Mouse (Mus musculus) thymus, postnatal 10 days (tissue): ENCODE data around the gene Btbd1.

Experiments
- DNase-seq, 2 experiments: peaks; one replicate each; pipeline ENCODE4 v3.0.0; 2021; ENCODE audit warnings: low spot score in 2 of 2

Btbd1 gene

DNA sequence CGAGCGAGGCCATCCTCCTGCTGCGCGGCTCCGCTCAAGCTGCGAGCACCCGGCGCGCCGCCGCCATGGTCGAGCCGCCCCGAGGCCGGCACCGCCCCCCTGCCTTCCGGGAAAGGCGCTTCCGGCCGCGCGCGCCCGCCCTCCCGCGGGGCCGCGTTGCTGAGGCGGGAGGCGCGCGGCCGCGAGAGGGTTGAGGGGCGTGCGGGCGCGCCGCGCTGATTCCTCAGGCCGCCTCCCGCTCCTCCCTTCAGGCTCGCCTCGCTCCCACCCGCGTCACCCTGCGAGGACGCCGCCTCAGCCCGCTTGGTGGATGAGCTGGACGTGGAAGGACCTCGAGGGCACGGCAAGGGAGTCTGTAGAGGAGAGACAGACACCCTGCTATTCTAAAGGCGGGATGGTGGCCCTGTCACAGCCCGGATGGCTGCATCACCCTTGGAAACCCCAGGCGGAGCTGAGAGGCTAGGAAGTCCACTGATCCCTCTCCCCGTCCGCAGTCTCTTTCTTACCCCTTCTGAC, at the start of gene Btbd1:
Btbd1 (minus strand) TSS at position 53 of the 516 bp plus-strand sequence.
- DNase-seq, result peak; percentile 73 to 89

DNA sequence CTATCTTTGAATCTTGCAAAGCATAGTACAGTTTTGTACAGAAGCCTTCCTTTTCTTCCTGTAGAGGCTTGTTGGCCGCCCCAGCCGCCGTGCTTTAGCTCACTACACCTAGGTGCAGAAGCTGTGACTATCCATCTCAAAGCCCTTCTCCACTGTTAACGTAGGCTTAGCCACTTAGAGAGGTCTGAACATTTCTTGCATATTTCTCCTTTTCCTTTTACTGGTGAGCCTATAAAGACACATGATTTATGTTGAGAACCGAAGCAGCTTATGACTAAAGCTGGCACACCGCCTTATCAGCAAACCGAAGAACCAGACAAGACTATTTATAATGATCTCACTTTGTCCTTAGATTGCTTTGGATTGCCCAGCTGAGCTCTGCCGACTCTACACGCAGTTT, 46.1 kb upstream of the Btbd1 start:
- DNase-seq, result no peak

DNA sequence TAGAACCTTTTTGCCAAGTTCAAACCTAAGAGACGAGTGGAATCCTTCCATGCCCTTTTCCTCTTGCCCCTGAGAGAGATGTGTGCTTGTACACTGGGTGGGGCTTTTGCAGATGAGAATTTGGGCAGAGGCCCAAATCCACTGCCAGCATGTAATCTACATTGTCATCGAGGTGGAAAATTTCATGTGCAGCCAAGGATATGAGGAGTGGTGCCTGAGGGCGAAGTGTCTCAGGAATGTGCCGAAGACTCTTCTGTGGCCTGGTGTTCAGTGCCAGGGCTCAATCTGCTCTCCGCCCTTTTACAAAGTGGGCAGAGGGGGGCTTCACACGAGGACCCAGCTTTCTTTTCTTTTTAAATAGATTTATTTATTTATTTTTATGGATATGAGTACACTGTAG, 45.4 kb upstream of the Btbd1 start:
- no peak for DNase-seq

DNA sequence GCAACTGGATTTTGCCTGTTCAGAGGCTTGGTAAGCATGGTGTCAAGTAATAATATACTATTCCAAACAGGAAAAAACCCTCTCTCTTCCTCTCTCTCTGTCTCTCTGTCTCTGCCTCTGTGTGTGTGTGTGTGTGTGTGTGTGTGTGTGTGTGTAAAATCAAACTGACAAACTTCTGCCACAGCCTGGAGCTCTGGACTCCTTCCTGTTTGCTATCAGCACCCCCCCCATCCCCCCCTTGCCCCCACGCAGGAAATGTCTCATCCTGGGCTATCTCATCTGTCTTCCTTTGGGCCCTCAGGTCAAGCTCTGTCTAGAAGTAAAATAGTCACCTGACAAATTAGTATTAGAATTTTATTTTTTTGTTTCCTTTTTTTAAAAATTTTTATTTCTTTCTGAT, 44.6 kb upstream of the Btbd1 start:
- DNase-seq, result no peak

DNA sequence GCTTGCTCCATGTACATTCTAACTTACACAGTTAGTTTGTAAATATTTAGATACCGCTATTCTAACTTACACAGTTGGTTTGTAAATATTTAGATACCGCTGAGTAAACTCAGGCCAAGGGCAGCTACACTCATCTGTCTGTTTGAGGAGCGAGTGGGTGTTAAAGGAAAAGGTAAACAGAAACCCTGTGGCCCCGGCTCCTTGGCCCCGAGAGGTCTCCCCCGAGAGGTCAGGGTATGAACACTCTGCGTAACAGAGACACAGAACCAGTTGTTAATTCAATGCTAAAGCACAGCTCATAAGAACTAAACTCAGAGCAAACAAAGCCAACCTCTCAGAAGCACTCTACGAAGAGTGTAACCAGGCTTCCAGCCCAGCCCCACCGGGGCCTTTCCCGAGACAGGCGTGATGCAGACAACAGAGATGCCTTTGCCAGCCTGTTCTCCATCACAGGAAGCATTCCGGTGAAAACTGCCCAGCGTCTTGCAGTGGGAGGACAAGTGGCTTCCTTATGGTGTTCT, 43.3 kb upstream of the Btbd1 start:
- DNase-seq, result no peak

DNA sequence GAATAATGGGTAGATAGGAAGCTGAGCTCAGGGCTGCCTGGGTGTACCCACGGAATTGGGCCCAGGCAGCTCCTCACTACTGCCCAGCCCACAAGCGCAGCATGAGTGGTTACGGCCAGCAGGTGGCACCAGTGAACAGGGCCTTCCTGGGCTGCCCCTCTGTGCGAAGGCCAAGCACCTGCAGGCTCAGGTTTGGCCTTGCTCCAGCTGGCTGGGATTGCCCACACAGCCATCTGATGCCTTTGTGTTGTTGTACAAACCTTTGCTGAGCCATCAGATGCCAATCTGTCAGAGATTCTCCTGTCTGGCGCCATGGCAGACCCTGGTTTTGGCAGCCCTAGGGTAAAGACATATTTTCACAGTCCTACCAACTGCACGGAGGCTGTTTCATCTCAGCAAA, 38.9 kb upstream of the Btbd1 start:
- peak; percentile 61 to 77 for DNase-seq

DNA sequence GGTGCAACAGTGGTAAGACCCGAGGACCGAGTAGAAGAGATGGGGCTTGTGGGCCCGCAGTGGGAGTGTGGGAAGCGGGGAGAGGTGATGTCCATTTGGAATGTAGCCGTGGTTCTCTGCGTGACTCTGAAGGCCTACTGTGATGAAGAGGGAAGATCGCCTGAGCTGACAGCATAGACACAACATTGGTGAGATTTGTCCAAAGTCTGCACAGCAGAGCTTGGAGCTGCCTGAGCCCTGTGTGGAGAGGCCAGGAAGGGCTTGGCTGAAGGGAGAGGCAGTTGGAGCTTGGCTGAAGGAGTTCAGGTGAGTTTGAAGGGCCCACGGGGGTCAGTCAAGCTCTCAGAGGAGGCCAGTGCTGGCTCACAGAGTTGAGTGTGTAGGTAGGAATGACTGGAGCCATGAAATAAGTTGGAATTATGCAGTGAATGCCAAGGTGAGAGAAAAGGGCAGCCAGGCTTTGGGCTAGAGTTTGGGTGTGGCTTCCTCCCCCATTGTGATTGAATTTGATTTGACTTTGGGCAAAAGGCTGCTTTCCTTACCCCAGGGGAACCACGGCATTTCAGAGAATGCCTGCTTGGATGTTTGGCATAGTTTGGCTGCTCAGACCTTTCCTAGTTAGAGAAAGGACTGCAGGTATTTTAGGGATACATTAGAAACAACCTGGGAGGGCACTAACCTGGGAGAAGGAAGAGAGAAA, 38.1 kb upstream of the Btbd1 start:
- DNase-seq, result no peak

DNA sequence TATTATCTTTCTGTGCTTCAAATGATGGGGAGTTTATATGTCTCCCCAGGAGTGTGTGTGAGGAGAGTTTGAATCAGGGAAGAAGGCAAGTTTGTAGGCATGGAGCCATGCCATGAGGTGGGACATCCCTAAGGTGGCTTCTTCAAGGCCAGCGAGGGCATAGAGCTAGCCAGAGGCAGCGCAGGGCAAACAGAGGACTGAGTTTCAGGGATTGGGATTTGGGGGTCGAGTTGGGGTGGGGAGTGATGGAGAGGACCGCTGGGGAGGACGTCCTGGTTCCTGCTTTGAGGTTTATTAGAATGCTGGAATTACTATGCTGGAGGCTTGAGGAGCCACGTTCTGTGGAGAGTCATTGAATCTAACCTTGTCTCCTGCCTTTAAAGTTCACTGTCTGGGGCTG, 36.7 kb upstream of the Btbd1 start:
- DNase-seq, result no peak

DNA sequence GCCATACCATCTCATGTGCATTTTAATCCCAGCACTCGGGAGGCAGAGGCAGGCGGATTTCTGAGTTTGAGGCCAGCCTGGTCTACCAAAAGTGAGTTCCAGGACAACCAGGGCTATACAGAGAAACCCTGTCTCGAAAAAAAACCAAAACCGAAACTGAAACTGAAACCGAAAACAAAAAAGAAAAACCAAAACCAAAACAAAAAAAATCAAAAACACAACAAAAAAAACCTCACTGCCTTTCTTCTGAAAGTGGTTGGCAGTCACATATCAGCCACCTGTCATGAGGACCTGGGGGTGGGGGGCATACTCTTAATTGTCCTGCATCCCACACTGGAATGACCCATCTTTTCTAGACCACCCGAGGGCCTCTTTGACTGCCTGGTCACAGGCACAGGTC, 35.3 kb upstream of the Btbd1 start:
- no peak for DNase-seq

DNA sequence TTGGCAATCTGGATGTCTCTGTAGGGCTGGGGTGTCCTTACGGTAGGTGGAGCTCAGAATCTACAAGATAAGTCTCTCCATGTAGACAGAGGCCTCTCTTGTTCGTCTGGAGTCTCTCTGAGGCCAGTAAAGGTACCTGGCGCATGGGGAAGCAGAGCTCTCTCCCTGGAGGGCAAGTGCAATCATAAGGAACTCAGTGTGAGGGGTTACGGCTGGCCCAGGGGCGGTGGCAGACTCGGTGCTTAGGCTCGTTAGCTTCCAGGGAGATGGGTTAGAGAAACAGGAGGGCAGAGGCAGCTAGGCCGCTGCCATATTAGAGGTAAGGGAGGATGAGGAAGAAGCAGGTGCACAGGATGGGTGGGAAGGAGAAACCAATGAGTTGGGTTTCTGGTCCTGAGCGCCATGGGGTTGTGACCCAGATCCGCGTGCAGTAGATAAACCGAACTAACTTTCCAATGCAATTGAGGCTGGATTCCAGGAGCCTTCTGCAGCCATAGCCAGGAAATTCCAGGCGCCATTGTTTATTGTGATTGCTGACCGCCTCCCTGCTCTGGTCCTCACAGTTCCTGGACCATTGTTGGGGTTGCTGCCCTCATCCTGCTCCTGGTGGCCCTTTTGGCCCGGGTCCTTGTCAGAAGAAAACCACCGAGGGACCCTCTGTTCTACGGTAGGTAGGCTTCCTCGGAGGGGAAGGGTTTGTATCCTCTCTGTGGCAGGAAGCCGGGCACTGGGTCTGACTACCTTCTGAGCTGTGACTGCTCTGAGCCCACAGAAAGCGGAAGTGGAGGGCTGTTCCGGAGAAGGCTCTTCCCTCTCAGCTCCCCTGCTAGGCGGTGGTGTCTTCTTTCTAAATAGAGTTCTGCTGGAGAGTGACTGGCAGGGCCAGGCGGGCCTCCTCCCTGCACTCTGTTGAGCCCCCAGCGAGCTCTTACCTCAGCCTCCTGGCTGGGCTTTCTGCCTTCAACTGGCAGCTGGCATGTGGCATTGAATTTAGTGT, 33.7 kb upstream of the Btbd1 start:
- DNase-seq, result peak; percentile 84 to 86

DNA sequence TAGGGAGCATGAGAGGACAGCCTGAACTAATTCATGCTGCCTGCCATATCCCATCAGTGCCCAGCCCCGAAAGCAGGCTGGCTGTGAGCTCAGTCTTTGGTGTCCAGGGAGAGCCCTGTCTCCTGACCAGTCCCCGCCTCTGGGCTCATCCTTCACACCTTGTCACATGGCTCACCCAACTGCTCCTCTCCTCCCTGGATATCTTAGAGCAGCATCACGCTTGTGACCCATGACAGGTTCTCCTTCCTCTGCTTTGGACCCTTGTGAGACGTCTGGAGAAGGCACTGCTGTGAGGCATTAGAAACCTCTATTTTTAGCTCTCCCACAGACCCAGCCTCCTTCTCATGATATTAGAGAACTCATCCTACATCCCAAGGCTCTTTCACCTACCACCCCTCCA, 32.7 kb upstream of the Btbd1 start:
- no peak for DNase-seq

DNA sequence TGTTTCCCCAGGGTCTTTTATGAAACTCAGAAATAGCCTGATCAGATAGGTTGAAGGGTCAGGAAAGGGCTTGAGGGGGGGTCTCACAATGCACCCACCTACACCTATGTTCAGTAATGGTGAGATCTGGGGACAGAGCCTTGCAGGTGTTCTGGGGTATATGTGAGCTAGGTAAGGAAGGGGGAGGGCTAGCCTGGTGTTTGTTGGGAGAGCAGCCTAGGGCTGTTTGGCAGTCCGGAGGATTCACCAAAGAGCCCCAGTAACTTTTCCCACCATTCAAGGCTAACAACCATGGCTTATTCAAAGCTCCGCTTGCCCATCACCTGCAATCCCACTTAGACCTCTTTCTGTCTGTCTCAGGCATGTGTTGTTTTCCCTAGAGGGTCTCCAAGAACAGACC, 32.2 kb upstream of the Btbd1 start:
- no peak for DNase-seq

DNA sequence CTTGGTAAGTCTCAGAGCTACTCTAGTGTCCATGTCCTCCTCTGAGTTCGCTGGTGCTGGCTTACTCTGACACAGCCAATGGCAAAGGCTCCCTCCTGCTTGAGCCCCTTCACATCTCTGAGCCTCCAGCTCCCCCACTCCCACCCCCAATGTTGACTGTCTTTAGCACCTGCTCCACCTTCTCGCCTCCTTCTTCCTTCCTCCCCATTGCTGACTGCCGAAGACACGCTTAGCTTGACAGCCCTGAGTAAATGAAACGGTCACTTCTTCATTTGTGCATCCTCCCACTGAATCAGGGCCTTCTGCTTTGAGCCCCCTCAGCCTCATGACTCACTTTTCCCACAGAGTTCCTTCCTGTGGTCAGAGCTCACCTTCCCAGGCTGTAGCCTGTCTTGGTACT, 31.8 kb upstream of the Btbd1 start:
- DNase-seq, result peak; percentile 62 to 67

DNA sequence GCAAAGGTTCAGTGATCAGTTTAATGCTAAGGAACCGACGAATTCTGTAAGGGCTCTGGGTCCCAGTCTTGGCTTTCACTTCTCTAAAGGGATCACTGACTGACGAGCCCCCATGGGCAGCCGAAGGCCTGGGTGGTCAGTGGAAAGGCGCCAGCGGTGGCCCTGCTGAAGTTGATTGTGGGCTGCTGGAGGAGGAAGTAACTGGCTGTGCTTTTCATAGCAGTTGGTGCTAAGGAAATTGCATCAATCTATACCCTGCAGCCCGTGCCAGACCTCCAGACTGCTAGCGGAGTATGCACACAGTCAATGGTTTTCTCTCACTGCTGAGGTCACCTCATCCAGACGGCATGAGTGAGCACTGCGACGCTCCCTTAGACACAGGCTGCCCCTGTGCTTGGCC, 30.8 kb upstream of the Btbd1 start:
- peak in 1 of 2 experiments; percentile 34 for DNase-seq

DNA sequence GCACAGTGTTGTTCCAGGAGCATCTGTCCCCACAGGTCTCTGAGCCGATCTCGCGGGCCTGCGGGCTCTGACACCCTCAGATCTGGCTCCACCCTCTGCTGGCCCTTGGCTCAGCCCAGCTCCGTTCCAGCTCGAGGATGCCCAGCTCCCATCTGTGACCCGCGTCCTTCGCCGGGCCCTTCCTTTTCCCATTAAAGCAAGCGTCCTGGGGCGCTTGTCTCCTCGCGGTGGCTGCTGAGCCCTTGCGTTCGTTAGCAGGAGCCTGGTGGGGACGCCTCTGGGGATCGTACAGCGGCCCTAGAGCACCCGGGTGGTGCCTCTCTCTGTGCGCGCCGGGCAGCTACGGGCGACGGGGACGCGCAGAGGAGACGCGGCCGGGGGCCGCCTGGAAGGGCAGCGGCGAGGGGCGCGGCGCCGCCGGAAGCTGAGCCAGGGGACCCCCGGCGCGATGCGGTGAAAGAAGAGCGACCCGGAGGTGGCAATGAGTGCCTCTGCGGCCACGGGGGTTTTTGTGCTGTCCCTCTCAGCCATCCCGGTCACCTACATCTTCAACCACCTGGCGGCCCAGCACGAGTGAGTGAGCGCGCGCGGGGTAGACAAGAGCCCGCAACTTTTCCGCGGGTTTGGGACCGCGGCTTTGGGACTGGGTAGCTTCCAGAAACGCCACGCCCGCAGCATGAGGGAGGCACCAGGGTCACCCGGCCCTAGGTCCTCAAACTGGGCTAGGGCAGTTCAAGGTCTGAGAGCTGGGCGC, 29.9 kb upstream of the Btbd1 start, which contains the start of gene Tm6sf1:
Tm6sf1 (plus strand) TSS at position 34 of the 754 bp plus-strand sequence.
- peak in 1 of 2 experiments; percentile 50 for DNase-seq

DNA sequence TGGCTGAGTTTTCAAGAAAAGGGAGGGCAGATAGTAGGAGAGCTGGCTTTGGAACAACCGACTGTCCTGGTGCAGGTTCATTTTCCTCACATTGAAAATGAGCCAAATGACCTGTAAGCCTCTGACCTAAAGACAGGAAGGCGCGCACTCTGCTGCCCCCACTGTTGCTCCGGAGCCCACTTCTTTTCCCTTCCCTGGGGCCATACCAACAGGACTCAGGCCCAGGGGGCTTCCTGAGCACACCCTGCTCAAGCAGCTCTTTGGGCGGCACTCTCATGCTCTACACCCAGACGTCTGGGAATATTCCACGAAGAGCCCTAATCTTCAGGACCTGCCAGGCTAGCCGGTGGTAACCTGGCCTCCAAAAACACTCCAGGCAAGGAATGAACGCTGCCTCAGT, 29.0 kb upstream of the Btbd1 start:
- DNase-seq, result no peak

DNA sequence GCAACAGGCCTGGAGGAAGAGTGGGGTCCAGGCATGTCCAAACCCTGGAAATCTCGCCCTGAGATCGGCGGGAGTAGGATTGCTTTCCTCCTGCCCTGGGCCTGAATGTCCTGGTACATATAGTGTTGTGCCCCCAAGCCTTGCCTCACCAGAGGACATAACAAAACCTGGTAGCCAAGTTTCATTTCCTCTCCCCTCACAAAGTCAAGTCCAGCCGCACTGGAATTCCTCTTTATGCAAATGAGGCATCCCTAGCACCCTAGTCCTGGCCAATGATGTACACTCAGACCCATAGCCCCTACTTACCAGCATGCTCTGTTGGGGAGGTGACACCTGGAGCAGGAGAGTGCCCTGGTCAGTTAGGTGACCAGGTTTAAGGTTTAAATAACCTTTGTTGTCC, 27.0 kb upstream of the Btbd1 start:
- no peak for DNase-seq

DNA sequence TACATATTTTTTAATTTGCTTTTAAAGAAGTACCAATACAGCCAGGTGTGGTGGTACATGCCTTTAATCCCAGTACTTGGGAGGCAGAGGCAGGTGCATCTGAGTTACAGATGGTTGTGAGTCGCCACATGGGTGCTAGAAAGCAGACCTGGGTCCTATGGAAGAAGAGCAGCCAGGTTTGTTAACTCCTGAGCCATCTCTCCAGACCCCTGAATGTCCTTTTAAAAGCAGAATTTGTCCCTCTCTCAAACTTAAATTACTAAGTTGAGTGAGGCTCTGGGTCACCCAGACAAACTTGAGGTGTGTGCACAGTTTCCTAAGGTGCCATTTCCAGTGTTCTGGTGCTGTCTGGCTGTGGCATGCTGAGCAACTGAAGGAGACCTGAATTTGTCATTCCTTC, 26.5 kb upstream of the Btbd1 start, which contains the start of gene Gm10160:
Gm10160 (minus strand) TSS at position 101 of the 400 bp plus-strand sequence.
- no peak for DNase-seq

DNA sequence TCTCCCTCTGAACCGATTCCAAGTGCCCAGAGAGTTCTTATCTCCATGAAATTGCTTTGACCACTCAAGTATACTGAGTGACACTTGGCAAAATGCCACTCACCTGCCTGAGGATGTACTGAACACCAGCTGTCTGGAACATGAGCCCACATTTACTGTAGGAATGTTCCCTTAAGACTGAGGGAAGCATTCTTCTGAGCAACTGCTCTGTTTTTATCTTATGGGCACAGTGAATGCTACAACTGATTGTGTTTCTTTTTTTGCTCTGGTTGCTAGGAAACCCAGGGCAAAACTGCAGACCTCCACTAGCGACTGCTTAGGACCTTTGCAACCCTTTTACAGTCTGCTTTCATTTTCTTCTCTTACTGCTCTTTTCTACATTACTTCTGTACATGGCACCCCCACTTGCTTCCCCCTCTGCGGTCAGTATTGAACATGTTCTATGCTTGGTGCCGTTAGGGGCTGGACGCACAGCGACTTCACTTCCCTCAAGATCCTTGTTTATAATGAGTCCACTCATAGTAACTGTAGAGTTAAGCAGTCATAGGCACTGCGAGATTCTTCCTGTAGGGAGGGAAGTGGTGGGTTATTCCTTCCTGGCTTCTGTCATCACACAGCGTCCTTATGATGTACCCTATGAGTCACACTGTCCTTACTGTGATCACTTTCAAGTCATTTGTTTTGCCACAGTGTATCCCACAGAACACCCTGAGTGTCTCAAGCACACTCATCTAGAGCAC, 25.5 kb upstream of the Btbd1 start:
- DNase-seq, result no peak

DNA sequence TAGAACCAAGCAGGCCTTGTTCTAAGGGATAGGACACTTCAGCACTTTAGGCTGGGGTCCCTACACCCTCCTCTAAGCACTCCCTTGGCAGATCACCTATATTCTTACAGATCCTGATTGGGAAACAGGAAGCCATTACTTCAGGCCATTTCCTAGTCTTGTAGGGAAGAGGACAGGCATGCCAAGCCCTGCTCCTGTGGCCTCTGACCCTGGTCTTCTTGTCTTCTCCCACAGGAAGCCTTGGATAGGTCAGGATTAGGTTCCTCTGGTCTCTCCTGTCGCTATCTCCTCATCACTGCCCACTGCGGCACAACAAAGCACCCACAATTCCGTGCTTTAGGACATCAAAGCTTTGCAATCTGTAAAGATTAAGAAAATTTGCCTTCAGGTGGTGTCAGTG, 22.5 kb upstream of the Btbd1 start:
- DNase-seq, result no peak

DNA sequence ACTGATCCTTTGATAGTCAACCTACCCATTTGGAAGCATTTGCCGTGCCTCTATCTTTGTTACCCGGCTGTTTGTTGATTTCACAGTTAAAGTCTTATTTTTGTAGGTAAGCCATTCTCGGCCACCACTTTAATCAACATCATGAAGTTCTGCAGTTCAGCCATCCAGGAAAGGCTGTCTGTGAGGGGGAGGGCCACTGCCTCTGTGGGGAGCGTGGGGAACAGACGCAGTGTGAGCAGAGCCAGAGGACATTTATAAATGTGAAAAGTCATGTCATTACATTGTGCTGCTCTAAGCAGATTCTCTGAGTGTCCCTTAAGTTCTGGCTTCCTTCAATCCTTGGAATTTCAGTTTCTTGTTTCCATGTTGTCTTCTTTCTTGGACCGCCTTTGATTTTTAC, 20.9 kb upstream of the Btbd1 start:
- no peak for DNase-seq
